ENCODE assay signal across 22 mouse cellular contexts in genomic region chr2:61922496-61922895, GRCm38 (mm10).
DNase-seq lines count a peak whose midpoint lies in the region; ATAC-seq and TF ChIP-seq lines count a peak whose summit lies in the region.
"Had no signal": no experiment of that assay in that cellular context is flagged by ENCODE, and none has a peak within 500 bp of the region (broad histone marks: within the 10 kb centered on the region; RNA-seq: fewer than 3 reads in every experiment).

No protein-coding gene starts in this region.

- no peak overlapping the region for H3K4me3 ChIP-seq in kidney, adult 2 months (ENCODE audit: insufficient read depth, low read depth, low read length)
- H3K4me3 ChIP-seq: embryonic facial prominence, embryonic 10.5 days; embryonic facial prominence, embryonic 12.5 days; forebrain, embryonic 10.5 days; forebrain, embryonic 12.5 days had no signal

- WGBS in kidney, adult 2 months = 74% methylated on average over 1 of the region's 1 CpGs

- H3K4me1 ChIP-seq in kidney, adult 2 months (ENCODE audit: control insufficient read depth, insufficient read depth, low read length) = no peaks in the 10 kb centered on the region
- H3K4me1 ChIP-seq: embryonic facial prominence, embryonic 10.5 days; embryonic facial prominence, embryonic 12.5 days; forebrain, embryonic 10.5 days; forebrain, embryonic 12.5 days had no signal

- no peak for TF ChIP-seq POLR2A in kidney, adult 2 months (IDR thresholded peaks at IDR 0.05; ENCODE audit: low read depth, low read length)

- DNase-seq in 3134 (ENCODE audit: extremely low read depth, insufficient read length, low spot score) (peak; percentile 27), 416B (ENCODE audit: low read depth) (peak; percentile 88), NIH3T3 (ENCODE audit: low read depth) (peak; percentile 15)
- DNase-seq in fibroblast of lung, adult 2 months (ENCODE audit: low read depth) = peak; percentile 13
- no peak for DNase-seq in kidney, adult 2 months
- DNase-seq in neural tube, embryonic 10.5 days (ENCODE audit: extremely low spot score, low spot score) = no peak
- no peak for DNase-seq in frontal cortex, adult 2 months (ENCODE audit: extremely low spot score in 1 of 2, low spot score in 1 of 2)
- DNase-seq: adrenal gland, adult 8-10 months; adrenal gland, postnatal 14 days; adrenal gland, postnatal 36 days; cerebellum, adult 11-12 months; cerebellum, adult 2 months; cerebellum, adult 9-10 months; cerebellum, postnatal 10 days; cerebellum, postnatal 25 days had no signal

- ATAC-seq in megakaryocyte, adult 5-6 weeks (ENCODE audit: poor library complexity, severe bottlenecking) = no peak
- ATAC-seq: forebrain, embryonic 14.5 days; forebrain, embryonic 16.5 days had no signal

- no peaks in the 10 kb centered on the region for H3K27me3 ChIP-seq in kidney, adult 2 months (replicated peaks; ENCODE audit: control insufficient read depth, insufficient read depth, low read length)
- H3K27me3 ChIP-seq: embryonic facial prominence, embryonic 12.5 days; forebrain, embryonic 12.5 days had no signal

- TF ChIP-seq CTCF in kidney, adult 2 months (conservative IDR thresholded peaks at IDR 0.05; ENCODE audit: insufficient read depth, insufficient read length, low read depth, low read length) = no peak

- no peak overlapping the region for H3K27ac ChIP-seq in kidney, adult 2 months (ENCODE audit: insufficient read depth, low read depth, low read length)
- H3K27ac ChIP-seq: embryonic facial prominence, embryonic 10.5 days; embryonic facial prominence, embryonic 12.5 days; forebrain, embryonic 10.5 days; forebrain, embryonic 12.5 days had no signal

- H3K36me3 ChIP-seq in kidney, adult 2 months (ENCODE audit: control insufficient read depth, insufficient read depth, low read length) = no peaks in the 10 kb centered on the region
- H3K36me3 ChIP-seq: embryonic facial prominence, embryonic 10.5 days; embryonic facial prominence, embryonic 12.5 days; forebrain, embryonic 10.5 days; forebrain, embryonic 12.5 days had no signal

Comparison
In these comparisons a context has a peak if more than half of its experiments do, and no peak if none do; other contexts are left out.
1. DNase-seq: peak in 3134 (single experiment), 416B (single experiment), NIH3T3 (single experiment) and fibroblast of lung, adult 2 months (single experiment); none in kidney, adult 2 months (single experiment), neural tube, embryonic 10.5 days (single experiment) and frontal cortex, adult 2 months (0 of 2).